Mouse (Mus musculus) hematopoietic stem cell, adult 5-6 weeks (primary cell): ENCODE data around the gene 4930519G04Rik. TPM values are rescaled to one million over a fixed set of nuclear protein-coding genes. Genes with fewer than 3 reads are reported as not detected.
"Not testable (repeated sequence)": the region's sequence is repeated elsewhere in the genome, so short reads cannot be mapped to it uniquely, and the experiment has no call there.

ENCODE experiments used
- ATAC-seq, 2 experiments: fragments of 125-278 bp in 1 of 2; replicated peaks in 1 of 2; 2 replicates each; pipeline ENCODE4 v1.8.0; 2016 to 2017; ENCODE audit warnings: inconsistent platforms in 2 of 2, mild to moderate bottlenecking in 2 of 2, moderate number of reproducible peaks in 2 of 2, low read depth in 1 of 2, moderate TSS enrichment in 1 of 2; ENCODE audit not compliant: low FRiP score in 2 of 2, poor library complexity in 2 of 2, severe bottlenecking in 2 of 2, insufficient read depth in 1 of 2, low TSS enrichment in 1 of 2
- total RNA-seq: library from RNA; stranded (forward); fragments of 172-1452, 232-1000 nt; gene quantifications from 2 replicates; pipeline ENCODE4 v1.2.3, GENCODE M21; 2017

4930519G04Rik gene
- total RNA-seq, 1 experiment from 2014 or later: 0.65 TPM

GRCm38 (mm10) chr5:114883022-114883421, 29.6 kb downstream of the 4930519G04Rik start:
- peak in 1 of 2 experiments; percentile 84; a peak in 2 of 4 replicates for ATAC-seq

- ATAC-seq: no peak
Measured at GRCm38 (mm10) chr5:114886801-114887200, 33.3 kb downstream of the 4930519G04Rik start.

GRCm38 (mm10) chr5:114888995-114889394, 35.5 kb downstream of the 4930519G04Rik start:
- no peak for ATAC-seq

GRCm38 (mm10) chr5:114895542-114895941, 42.1 kb downstream of the 4930519G04Rik start:
- no peak for ATAC-seq

GRCm38 (mm10) chr5:114896688-114897373, 43.4 kb downstream of the 4930519G04Rik start, which contains the start of gene Oasl2:
Oasl2 (plus strand) TSS chr5:114896936.
- ATAC-seq: peak; percentile 32 to 37; a peak in 2 of 4 replicates

- peak; percentile 62 to 84 for ATAC-seq
Measured at GRCm38 (mm10) chr5:114897374-114897793, 43.9 kb downstream of the 4930519G04Rik start.

- ATAC-seq: no peak
Measured at GRCm38 (mm10) chr5:114898857-114899256, 45.4 kb downstream of the 4930519G04Rik start.

- peak; percentile 65 to 74; a peak in 2 of 4 replicates for ATAC-seq
Measured at GRCm38 (mm10) chr5:114902413-114902812, 48.9 kb downstream of the 4930519G04Rik start.

GRCm38 (mm10) chr5:114908598-114909305, 55.3 kb downstream of the 4930519G04Rik start:
- ATAC-seq: no peak

- no peak for ATAC-seq
Measured at GRCm38 (mm10) chr5:114913686-114914085, 60.2 kb downstream of the 4930519G04Rik start.

- ATAC-seq: no peak
Measured at GRCm38 (mm10) chr5:114914855-114915254, 61.4 kb downstream of the 4930519G04Rik start.

GRCm38 (mm10) chr5:114915854-114916253, 62.4 kb downstream of the 4930519G04Rik start:
- ATAC-seq: no peak; a peak in 1 of 4 replicates

GRCm38 (mm10) chr5:114916777-114917176, 63.3 kb downstream of the 4930519G04Rik start:
- peak; percentile 49 to 56; a peak in 3 of 4 replicates for ATAC-seq

- not testable (repeated sequence) for ATAC-seq
Measured at GRCm38 (mm10) chr5:114917357-114917756, 63.9 kb downstream of the 4930519G04Rik start.

- peak; percentile 77 to 80 for ATAC-seq
Measured at GRCm38 (mm10) chr5:114921551-114922365, 68.3 kb downstream of the 4930519G04Rik start.

GRCm38 (mm10) chr5:114922366-114922731, 68.9 kb downstream of the 4930519G04Rik start:
- ATAC-seq: peak; percentile 48 to 70

- ATAC-seq: peak; percentile 24 to 35; a peak in 2 of 4 replicates
Measured at GRCm38 (mm10) chr5:114922998-114923473, 69.6 kb downstream of the 4930519G04Rik start, which contains the start of gene Oasl1. Oasl1 (plus strand) TSS chr5:114923240.
